Mouse (Mus musculus) spleen, postnatal 36 days (tissue): ENCODE measurements around the gene Tbkbp1.
"Not testable (repeated sequence)": the region's sequence is repeated elsewhere in the genome, so short reads cannot be mapped to it uniquely, and the experiment has no call there.

Experiments used
- DNase-seq, 2 experiments: peaks; one replicate each; pipeline ENCODE4 v3.0.0; 2022; ENCODE audit warnings: low spot score in 2 of 2, mixed read lengths in 1 of 2

Gene Tbkbp1

DNA sequence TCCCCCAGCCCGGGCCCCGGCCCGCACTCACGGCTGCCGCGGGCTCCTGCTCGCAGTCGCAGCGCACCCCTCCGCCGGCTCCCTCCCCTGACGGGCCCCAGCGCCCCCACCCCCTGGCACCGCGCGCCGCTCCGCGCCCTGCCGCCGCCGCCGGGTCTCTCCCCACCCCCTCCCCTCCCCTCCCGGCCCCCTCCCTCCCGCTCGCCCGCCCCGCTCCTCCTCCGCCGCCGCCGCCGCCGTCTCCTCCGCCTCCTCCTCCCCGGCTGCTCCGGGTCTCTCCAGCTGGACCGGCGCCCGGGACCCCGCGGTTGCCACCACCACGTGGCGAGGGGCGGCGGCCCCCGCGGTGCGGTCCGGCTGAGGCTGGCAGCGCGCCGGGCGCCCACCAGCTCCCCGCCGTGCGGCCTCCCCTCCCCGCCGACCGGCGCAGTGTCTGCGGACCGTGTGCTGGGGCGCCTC is at the start of gene Tbkbp1:
TSS of gene Tbkbp1 (minus strand) at position 153 of the 459 bp plus-strand sequence.
- no peak for DNase-seq

DNA sequence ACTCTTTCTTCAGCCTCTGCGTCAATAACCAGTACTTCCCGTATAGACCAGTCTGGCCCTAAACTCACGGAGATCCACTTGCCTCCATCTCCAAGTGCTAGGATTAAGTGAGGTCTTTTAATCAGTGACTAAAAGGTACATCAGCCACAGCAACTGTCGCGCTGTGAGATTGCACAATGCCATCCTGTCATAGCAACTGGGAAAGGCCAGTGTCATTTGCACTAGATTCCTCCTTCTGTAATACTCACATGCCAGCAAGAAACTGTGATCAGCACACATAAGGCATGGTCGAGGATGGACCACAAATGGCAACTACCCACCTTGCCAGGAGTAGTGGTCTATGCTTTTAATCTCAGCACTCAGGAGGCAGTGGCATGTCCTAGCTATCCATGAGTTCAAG is 48.2 kb upstream of the Tbkbp1 start:
- DNase-seq, result no peak

DNA sequence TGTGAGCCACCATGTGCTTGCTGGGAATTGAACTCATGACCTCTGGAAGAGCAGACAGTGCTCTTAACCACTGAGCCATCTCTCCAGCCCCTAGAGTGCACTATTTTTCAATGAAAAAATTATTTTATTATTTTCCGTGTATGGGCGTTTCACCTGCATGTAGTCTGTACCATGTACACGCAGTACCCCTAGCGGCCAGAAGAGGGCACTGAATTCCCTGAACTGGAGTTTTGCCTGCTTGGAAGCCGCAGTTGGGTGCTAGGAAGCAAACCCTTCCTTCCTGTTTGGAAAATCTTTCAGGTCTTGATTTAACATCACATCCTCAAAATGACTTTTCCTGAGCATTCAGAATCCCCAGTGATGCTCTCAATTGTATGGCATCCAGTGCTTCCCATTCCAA is 47.3 kb upstream of the Tbkbp1 start:
- DNase-seq, result peak; percentile 26 to 38

DNA sequence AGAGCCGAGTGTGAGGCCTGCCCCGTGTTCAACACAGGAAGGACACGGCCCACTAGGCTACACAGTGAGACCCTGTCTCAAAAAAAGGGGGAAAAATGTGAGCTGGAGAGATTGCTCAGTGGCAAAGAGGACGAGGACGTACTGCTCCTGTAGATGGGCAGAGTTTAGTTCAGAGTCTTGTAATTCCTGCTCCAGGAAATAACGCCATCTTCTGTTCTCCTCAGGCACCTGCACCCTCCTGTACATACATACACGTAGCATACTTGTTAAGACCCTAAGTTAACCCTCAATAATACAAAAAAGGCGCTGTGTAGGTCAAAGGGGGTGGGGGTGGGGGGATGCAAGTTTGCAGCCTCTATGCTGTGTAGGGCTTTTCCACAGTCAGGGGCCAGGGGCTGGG is 45.7 kb upstream of the Tbkbp1 start:
- DNase-seq, result no peak

- no peak for DNase-seq
Measured at GRCm38 (mm10) chr11:97196541-97196940, 45.2 kb upstream of the Tbkbp1 start.

DNA sequence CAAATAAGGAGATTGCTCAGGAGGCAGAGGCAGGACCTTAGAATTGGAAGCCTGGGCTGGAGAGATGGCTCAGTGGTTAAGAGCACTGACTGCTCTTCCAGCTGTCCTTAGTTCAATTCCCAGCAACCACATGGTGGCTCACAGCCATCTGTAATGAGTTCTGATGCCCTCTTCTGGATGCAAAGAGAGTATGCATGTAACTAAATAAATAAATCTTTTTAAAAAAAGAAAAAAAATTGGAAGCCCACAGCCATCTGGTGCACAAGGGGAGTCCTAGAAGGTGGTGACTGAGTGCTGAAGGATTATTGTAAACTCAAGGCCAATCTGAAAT is 41.3 kb upstream of the Tbkbp1 start:
- DNase-seq, result no peak

DNA sequence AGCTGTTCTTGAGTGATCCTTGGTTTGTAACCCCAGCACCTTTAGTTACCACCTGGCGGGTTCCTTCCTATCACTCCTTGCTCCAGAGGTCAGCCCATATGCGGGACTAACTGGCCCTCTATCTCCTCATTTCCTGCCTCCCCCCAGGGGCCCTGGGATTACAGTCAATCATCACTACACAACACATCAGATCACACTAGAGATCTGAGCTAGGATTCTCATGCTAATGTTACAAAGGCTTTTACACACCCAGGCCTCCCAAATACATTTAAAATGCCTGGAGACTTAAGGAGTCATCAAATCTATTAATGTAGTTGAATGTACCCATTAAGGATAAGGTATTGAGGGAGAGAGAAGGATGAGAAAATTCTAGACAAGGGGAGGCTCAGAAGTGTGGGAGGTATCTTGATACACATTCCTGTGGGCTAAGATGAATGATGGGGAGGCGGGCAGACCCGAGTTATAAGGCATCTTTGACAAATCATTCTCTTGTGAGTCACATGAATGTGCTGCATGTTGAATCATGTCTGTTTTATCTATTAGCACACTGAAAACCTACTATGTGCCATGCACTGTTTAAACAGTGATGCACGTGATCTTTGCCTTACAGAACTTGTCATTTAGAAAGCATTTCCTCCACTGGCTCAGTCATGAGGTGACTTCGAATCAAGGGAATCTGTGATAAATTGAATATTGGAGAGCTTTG is 40.8 kb upstream of the Tbkbp1 start:
- no peak for DNase-seq

DNA sequence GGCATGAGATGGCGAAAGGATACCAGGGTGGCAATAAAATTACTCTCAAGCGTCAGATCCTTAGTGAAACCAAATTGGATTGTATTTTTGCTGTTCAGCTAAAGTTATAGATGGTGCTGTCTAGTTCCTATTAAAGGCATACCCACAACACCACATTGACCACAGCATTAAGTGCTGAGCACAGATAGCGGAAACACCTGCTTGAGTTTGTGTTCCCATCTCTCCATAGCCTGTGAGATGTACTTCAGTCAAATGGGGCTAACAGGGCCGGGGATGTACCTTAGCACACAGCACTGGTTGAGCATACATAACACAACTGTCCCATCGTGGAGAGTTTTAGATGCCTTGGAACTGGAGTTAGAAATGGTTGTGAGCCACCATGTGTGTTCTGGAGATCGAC is 39.7 kb upstream of the Tbkbp1 start:
- DNase-seq, result peak; percentile 25 to 40

- DNase-seq, result not testable (repeated sequence)
Measured at GRCm38 (mm10) chr11:97189645-97190044, 38.4 kb upstream of the Tbkbp1 start.

DNA sequence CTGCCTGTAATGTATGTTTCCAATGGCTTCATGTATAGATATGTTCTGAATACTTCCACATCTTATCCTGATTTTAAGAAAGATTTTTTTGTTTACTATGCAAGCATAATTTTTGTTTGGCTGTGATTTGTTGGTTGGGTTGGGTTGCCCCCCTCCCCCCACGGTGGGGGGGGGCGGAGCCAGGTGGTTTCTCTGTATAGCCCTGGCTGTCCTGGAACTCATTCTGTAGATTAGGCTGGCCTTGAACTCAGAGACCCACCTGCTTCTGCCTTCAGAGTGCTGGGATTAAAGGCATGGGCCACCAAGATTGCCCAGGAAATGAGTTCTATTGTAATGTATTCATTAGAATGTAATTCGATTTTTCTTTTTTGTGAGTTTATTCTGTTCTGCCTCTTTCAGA is 37.9 kb upstream of the Tbkbp1 start:
- DNase-seq, result no peak

GRCm38 (mm10) chr11:97188643-97188955 is 37.3 kb upstream of the Tbkbp1 start:
- DNase-seq, result no peak

- DNase-seq, result peak; percentile 99 to 100
Measured at GRCm38 (mm10) chr11:97187764-97188642, 36.7 kb upstream of the Tbkbp1 start, which contains the start of gene Kpnb1. Kpnb1 (minus strand) TSS chr11:97187881.

GRCm38 (mm10) chr11:97186947-97187763 is 35.9 kb upstream of the Tbkbp1 start:
- peak; percentile 98 to 99 for DNase-seq

DNA sequence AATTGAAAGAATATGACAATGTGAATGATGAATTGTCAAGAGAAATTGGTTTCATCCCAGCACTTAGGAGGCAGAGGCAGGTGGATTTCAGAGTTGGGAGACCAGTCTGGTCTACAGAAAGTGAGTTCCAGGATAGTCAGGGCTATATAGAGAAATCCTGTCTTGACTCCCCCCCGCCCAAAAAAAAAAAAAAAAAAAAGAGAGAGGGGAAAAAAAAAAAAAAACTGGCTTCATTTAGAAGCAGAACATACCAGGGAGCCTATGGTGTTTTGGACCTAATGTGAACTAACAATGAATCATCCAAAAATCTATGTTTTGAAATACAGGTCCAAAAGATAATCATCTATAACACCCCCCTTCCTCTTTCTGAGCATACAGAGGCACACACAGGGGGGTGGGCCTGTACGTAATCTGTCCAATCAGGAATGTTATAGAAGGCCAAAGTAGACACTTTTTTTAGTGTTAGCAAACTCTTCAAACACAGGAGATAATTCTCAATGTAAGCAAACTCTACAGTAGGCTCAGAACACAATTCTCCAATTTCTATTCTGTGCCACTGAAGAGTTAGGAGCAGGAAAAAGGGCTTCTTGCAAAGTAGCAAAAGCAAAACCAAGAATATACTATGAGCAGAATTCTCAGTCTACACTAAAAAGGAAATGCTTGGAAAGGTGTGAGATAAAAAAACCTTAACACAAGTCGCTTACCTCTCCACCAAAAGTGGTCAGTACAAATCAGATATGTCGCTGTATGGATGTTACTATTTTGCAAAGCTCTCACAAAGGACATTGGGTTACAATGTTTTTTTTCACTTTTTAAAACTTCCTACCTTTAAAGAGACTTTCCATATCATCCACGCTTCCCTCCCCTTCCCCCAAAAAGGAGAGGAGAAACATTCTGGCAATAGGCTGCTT is 34.7 kb upstream of the Tbkbp1 start:
- DNase-seq, result no peak

DNA sequence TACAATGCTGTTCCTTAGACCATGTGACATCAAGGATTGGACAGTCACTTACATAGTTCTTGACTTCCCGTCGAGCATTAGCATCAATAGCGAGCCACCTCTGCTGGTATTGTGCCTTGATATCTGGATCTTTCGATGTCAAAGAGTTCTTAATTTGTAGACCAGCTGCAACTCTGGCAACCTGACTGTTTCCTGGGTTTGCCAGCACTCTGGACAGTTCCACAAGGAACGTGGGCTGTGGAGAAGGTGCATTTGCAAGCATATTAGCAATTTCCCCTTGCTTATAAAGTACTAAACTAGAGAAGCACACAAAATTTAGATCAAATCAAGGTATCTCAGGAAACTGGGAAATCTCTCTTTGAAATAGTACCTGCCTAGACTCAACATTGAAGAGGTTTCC is 33.6 kb upstream of the Tbkbp1 start:
- DNase-seq, result no peak

DNA sequence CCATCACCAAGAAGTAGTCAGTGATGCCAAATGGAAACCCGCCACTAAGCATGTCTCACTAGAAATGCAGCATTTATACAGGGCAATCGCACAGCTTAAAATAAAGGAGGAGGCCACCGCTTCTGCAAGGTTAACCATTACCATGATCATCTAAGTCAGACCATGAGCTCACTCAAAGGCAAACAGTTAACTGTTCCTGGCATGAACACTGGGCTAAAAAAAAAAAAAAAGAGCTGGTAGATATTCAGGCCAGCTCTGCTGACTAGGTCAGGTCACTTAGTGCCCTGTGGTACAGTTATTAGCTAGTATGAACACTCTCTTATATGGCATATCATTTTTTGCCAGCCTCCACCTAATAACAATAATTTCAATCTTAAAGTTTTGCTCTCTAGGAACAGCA is 31.2 kb upstream of the Tbkbp1 start:
- DNase-seq, result no peak

DNA sequence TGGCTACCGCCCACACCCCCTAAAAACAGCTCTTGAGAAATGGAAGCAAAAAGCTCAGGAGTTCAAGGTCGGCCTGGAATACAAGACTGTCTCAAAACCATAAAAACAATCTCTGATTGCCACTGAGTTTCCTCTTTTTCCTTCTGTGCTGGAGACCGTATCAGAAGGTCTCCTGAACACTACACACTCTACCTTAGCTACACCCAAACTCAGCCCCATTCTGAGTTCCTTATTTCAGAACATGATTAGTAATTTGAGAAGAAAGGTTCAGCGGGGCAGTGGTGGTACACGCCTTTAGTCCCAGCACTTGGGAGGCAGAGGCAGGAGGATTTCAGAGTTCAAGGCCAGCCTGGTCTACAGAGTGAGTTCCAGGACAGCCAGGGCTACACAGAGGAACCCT is 29.8 kb upstream of the Tbkbp1 start:
- DNase-seq, result no peak

DNA sequence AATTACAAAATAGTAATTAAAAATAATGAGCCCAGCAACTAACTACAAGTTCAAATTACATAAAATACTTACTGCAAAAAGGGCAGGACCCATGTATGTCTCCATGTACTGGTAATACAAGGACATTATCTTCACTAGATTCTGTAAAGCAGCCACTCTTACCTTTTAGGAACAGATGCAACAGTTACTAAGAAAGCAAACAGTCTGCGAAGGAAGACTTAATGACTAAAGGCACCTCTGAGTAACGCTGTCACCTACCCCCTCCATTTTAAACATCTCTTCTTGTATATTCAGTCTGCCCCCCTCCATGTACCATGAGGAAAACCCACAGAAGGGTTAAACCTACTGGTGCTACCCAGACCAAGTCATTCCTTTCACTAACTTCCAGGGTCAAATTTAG is 26.9 kb upstream of the Tbkbp1 start:
- no peak for DNase-seq

DNA sequence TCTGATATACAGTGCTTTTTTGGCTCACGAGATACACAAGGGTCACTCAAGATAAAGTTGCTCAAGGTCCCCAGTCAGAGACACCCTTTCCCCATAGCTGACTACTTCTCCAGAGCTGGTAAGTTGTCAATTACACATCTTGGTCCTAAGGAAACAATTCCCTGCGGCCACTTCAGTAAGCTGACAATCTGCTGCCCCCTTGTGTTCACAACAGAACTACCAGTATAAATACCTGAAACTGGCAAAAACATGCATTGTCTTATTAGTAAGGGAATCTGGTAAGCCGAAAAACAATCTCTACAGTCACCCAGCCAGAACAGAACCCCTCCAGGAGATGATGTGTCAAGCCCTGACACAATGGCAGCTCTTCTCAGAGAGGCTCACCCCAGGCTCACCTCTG is 25.6 kb upstream of the Tbkbp1 start:
- DNase-seq, result peak; percentile 14 to 26

- no peak for DNase-seq
Measured at GRCm38 (mm10) chr11:97175499-97175898, 24.2 kb upstream of the Tbkbp1 start.

- no peak for DNase-seq
Measured at GRCm38 (mm10) chr11:97160341-97160740, 9.0 kb upstream of the Tbkbp1 start.
